Mouse (Mus musculus) limb, embryonic 13.5 days (tissue): ENCODE results near the gene Asb8. TPM values are rescaled to one million over a fixed set of nuclear protein-coding genes. Genes with fewer than 3 reads are reported as not detected.
A peak's percentile ranks its signal among the peaks of the same experiment; 100 is the strongest.

Source experiments
- ATAC-seq: fragments of 200-750 bp; cut with Nextera tagmentation; 2 replicates; pipeline ENCODE4 v1.8.0; 2017; ENCODE audit warnings: low read depth, moderate number of reproducible peaks, moderate TSS enrichment; ENCODE audit not compliant: low FRiP score
- H3K27ac ChIP-seq: fragments of 300-500 bp; sonication (generic); 2 replicates; pipeline ENCODE4 v1.5.1; 2015; ENCODE audit warnings: inconsistent platforms, mild to moderate bottlenecking, moderate library complexity
- H3K27me3 ChIP-seq: fragments of 300-500 bp; sonication (generic); 2 replicates; pipeline ENCODE4 v1.6.1; 2015; ENCODE audit warnings: mild to moderate bottlenecking, inconsistent platforms
- H3K36me3 ChIP-seq: fragments of 300-500 bp; sonication (generic); 2 replicates; pipeline ENCODE4 v1.6.1; 2015; ENCODE audit warnings: inconsistent platforms, mild to moderate bottlenecking, moderate library complexity
- H3K4me1 ChIP-seq: fragments of 300-500 bp; sonication (generic); 2 replicates; pipeline ENCODE4 v1.6.1; 2015; ENCODE audit warnings: inconsistent platforms
- H3K4me2 ChIP-seq: fragments of 300-500 bp; sonication (generic); replicated peaks from 2 replicates; pipeline ENCODE4 v1.6.1; 2015; ENCODE audit warnings: inconsistent platforms, mild to moderate bottlenecking, moderate library complexity
- H3K4me3 ChIP-seq: fragments of 300-500 bp; sonication (generic); 2 replicates; pipeline ENCODE4 v1.5.1; 2015; ENCODE audit warnings: moderate library complexity, mild to moderate bottlenecking, inconsistent platforms
- H3K9ac ChIP-seq: fragments of 300-500 bp; sonication (generic); 2 replicates; pipeline ENCODE4 v1.6.1; 2015; ENCODE audit warnings: mild to moderate bottlenecking, inconsistent platforms
- H3K9me3 ChIP-seq: fragments of 300-500 bp; sonication (generic); 2 replicates; pipeline ENCODE4 v1.6.1; 2016; ENCODE audit warnings: inconsistent platforms
- WGBS: fragments of 180-500 bp; shearing (Covaris S2); methylation state at CpG from one replicate; pipeline ENCODE4 v1.1.7; 2015; 5-methylcytosine and 5-hydroxymethylcytosine counted together
- polyA plus RNA-seq: library from polyadenylated mRNA; unstranded; fragments of >200 nt; fragmentation: Nextera tagmentation; extraction: Ambion mirVana; gene quantifications from 2 replicates; pipeline ENCODE4 v1.2.1, GENCODE M21; 2015

Gene Asb8
- polyA plus RNA-seq, 1 experiment from 2014 or later: 51.0 TPM

- Histone ChIP-seq H3K27ac (no peak overlapping the region), H3K9ac (no peak overlapping the region), H3K4me2 (no peak overlapping the region), H3K36me3 (peaks cover 98% of the 10 kb centered on the region), H3K9me3 (no peaks in the 10 kb centered on the region), H3K27me3 (no peaks in the 10 kb centered on the region), H3K4me1 (no peaks in the 10 kb centered on the region), H3K4me3 (no peak overlapping the region)
- ATAC-seq: no peak
- WGBS: 90% methylated on average over 3 of the region's 3 CpGs
These were observed 32.0 kb downstream of the Asb8 start for GRCm38 (mm10) chr15:98133471-98133870.

DNA sequence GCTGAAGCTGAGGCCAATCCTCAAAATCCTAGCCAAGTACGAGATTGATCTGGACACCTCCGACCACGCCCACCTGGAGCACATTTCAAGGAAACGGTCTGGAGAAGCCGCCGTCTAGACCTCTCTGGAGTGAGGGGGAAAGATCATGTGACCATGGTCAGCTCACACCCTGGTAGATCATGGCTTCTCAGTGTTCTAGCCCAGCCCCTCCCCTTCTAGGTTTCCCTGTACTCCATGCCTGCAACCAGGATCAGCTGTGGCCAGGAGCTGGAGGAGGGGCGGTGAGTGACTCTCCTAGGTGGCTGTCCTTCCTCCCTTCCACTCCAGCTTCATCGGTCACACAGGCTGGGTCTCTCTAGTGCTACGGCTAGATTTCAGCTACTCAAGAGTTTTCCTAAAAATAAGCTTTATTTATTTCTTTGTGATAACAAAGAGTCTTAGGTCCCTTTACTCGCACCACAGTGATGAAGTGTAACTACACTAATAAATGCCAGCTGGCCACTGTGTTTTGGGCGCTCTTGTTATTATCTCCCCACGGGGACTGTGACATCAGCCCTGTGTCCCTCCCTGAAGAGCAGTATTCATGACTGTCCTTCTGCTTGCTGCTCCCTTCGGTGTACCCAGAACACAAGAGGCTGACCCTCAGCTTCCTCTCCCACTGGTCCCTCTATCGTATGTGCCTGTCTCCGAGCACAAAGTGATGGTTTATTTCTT, 33.3 kb downstream of the Asb8 start:
- Histone ChIP-seq H3K27me3 (no peaks in the 10 kb centered on the region), H3K4me2 (no peak overlapping the region), H3K27ac (no peak overlapping the region), H3K4me3 (no peak overlapping the region), H3K4me1 (no peaks in the 10 kb centered on the region), H3K9ac (no peak overlapping the region), H3K9me3 (no peaks in the 10 kb centered on the region), H3K36me3 (peaks cover 100% of the 10 kb centered on the region)
- WGBS: 82% methylated on average over 15 of the region's 15 CpGs
- no peak for ATAC-seq

GRCm38 (mm10) chr15:98131451-98131850, 34.0 kb downstream of the Asb8 start:
- Histone ChIP-seq H3K27ac (no peak overlapping the region), H3K9me3 (no peaks in the 10 kb centered on the region), H3K9ac (no peak overlapping the region), H3K27me3 (no peaks in the 10 kb centered on the region), H3K4me1 (no peaks in the 10 kb centered on the region), H3K4me2 (no peak overlapping the region), H3K36me3 (peaks cover 100% of the 10 kb centered on the region), H3K4me3 (no peak overlapping the region)
- WGBS: 95% methylated on average over 7 of the region's 7 CpGs
- no peak for ATAC-seq

- no peak overlapping the region for H3K4me3 ChIP-seq
- no peaks in the 10 kb centered on the region for H3K4me1 ChIP-seq
- no peaks in the 10 kb centered on the region for H3K27me3 ChIP-seq
- no peak overlapping the region for H3K9ac ChIP-seq
- H3K9me3 ChIP-seq: no peaks in the 10 kb centered on the region
- 90% methylated on average over 4 of the region's 4 CpGs for WGBS
- H3K36me3 ChIP-seq: peaks cover 100% of the 10 kb centered on the region
- no peak overlapping the region for H3K27ac ChIP-seq
- no peak for ATAC-seq
- H3K4me2 ChIP-seq: no peak overlapping the region
These were observed 34.4 kb downstream of the Asb8 start for GRCm38 (mm10) chr15:98131001-98131400.

GRCm38 (mm10) chr15:98120831-98121230, 44.6 kb downstream of the Asb8 start:
- Histone ChIP-seq H3K4me3 (no peak overlapping the region), H3K27ac (no peak overlapping the region), H3K27me3 (no peaks in the 10 kb centered on the region), H3K4me2 (no peak overlapping the region), H3K4me1 (no peaks in the 10 kb centered on the region), H3K9ac (no peak overlapping the region), H3K9me3 (no peaks in the 10 kb centered on the region), H3K36me3 (peaks cover 94% of the 10 kb centered on the region)
- no peak for ATAC-seq
- WGBS: 93% methylated on average over 20 of the region's 20 CpGs

DNA sequence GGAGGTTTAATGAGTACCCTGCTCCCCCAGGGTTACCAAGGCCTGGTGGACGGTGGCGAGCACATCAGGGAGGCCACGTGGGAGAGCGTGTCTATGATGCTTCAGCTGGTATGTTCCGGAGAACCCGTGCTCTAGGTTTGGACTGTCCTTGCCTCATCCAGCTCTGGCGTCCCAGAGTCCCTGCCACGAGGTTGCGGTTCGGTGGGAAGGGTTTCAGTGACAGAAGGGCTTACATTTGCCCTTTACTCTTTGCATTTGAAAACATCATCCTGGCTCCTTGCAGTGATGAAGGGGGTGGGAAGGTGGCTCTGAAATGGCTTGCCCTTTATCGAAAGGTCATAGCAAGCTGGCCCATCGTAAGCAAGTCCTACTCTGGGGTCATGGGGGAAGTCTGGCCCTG, 46.1 kb downstream of the Asb8 start:
- Histone ChIP-seq H3K4me2 (no peak overlapping the region), H3K9me3 (no peaks in the 10 kb centered on the region), H3K27me3 (no peaks in the 10 kb centered on the region), H3K36me3 (peaks cover 94% of the 10 kb centered on the region), H3K4me1 (no peaks in the 10 kb centered on the region), H3K27ac (no peak overlapping the region), H3K9ac (no peak overlapping the region), H3K4me3 (no peak overlapping the region)
- no peak for ATAC-seq
- WGBS: 87% methylated on average over 12 of the region's 12 CpGs

GRCm38 (mm10) chr15:98116287-98116686, 49.1 kb downstream of the Asb8 start:
- no peak overlapping the region for H3K9ac ChIP-seq
- no peak overlapping the region for H3K4me3 ChIP-seq
- no peak overlapping the region for H3K27ac ChIP-seq
- WGBS: 88% methylated on average over 5 of the region's 5 CpGs
- ATAC-seq: no peak
- H3K4me1 ChIP-seq: no peaks in the 10 kb centered on the region
- no peaks in the 10 kb centered on the region for H3K27me3 ChIP-seq
- no peak overlapping the region for H3K4me2 ChIP-seq
- no peaks in the 10 kb centered on the region for H3K9me3 ChIP-seq
- H3K36me3 ChIP-seq: peaks cover 83% of the 10 kb centered on the region

- no peak overlapping the region for H3K27ac ChIP-seq
- no peaks in the 10 kb centered on the region for H3K27me3 ChIP-seq
- ATAC-seq: no peak
- WGBS: 90% methylated on average over 9 of the region's 9 CpGs
- H3K4me2 ChIP-seq: no peak overlapping the region
- H3K9ac ChIP-seq: no peak overlapping the region
- no peak overlapping the region for H3K4me3 ChIP-seq
- H3K9me3 ChIP-seq: no peaks in the 10 kb centered on the region
- peaks cover 78% of the 10 kb centered on the region for H3K36me3 ChIP-seq
- no peaks in the 10 kb centered on the region for H3K4me1 ChIP-seq
These were observed 49.7 kb downstream of the Asb8 start for GRCm38 (mm10) chr15:98115779-98116163.

DNA sequence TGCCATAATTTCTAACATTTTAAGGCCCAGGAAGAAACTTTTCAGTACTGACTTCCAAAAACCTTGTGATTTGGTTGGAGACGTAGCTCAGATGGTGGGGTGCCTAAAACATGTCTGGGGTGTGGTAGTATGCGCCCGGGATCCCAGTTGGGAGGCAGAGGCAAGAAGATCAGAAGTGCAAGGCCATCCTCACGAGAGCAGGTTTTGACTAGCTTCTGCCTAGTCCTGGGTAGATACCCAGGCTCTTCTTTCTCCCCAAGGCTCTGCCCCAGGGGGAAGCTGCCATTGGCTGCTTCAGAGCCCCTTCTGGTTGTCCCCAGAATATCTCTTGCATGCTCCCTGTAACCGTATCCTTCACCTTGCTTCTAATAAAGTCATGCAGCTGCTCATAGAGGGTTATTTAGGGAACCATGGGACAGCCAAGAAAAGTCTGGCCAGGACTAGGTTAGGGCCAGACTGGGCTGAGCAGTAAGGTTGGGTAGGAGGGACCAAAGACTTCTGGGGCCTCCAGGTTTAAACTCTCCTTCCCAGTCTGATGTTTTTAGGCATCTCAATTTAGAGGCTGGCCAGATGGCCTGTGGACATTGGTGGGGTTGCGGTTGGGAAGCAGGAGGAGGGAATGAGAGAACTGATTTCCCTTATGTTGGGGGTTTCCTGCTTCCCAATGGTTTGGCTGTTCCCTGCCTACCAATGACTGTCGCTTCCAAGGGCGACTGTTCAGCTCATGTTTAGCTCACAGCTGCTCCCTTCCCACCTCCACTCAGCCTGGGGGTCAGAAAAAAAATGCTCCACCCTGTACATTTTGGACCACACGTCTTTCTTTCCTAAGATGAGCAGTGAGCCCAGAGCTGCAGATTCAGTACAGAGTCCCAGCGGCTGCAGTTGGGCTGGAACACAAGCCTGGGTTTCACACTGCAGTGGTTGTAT, 50.3 kb downstream of the Asb8 start:
- Histone ChIP-seq H3K9me3 (no peaks in the 10 kb centered on the region), H3K9ac (no peak overlapping the region), H3K4me1 (peaks cover 3% of the 10 kb centered on the region; the same call in 1 of the 2 replicates), H3K4me3 (no peak overlapping the region), H3K27ac (no peak overlapping the region), H3K4me2 (no peak overlapping the region), H3K27me3 (no peaks in the 10 kb centered on the region), H3K36me3 (peaks cover 71% of the 10 kb centered on the region)
- ATAC-seq: peak; percentile 75
- WGBS: 80% methylated on average over 10 of the region's 10 CpGs

- Histone ChIP-seq H3K4me2 (no peak overlapping the region), H3K27me3 (no peaks in the 10 kb centered on the region), H3K36me3 (peaks cover 63% of the 10 kb centered on the region), H3K9ac (no peak overlapping the region), H3K9me3 (no peaks in the 10 kb centered on the region), H3K27ac (no peak overlapping the region), H3K4me3 (no peak overlapping the region), H3K4me1 (peaks cover 11% of the 10 kb centered on the region)
- ATAC-seq: no peak
- WGBS: 75% methylated on average over 10 of the region's 10 CpGs
These were observed 51.1 kb downstream of the Asb8 start for GRCm38 (mm10) chr15:98114098-98114851.

GRCm38 (mm10) chr15:98111791-98112190, 53.6 kb downstream of the Asb8 start:
- no peak for ATAC-seq
- peaks cover 22% of the 10 kb centered on the region for H3K4me1 ChIP-seq
- WGBS: 82% methylated on average over 5 of the region's 5 CpGs
- H3K9ac ChIP-seq: no peak overlapping the region
- no peaks in the 10 kb centered on the region for H3K27me3 ChIP-seq
- H3K27ac ChIP-seq: no peak overlapping the region
- H3K9me3 ChIP-seq: no peaks in the 10 kb centered on the region
- no peak overlapping the region for H3K4me3 ChIP-seq
- H3K4me2 ChIP-seq: no peak overlapping the region
- peaks cover 41% of the 10 kb centered on the region for H3K36me3 ChIP-seq
